Mouse (Mus musculus): Measurements from ENCODE around the gene Defb36. TPM values are rescaled to one million over a fixed set of nuclear protein-coding genes. Genes with fewer than 3 reads are reported as not detected.

Gene Defb36
- polyA plus RNA-seq, 2 experiments = not detected

GRCm38 (mm10) chr2:152633334-152633733 is 29.2 kb downstream of the Defb36 start:
- no peak overlapping the region for H3K4me2 ChIP-seq (ENCODE audit: low read depth)
- WGBS (ENCODE audit: insufficient replicate concordance) = 43% methylated on average over 17 of the region's 17 CpGs
- TF ChIP-seq CTCF (IDR thresholded peaks at IDR 0.05; ENCODE audit: low read depth) (no peak), EP300 (IDR thresholded peaks at IDR 0.05; ENCODE audit: low read depth) (no peak)
- H3K36me3 ChIP-seq (replicated peaks; ENCODE audit: control insufficient read depth, insufficient read depth, low read depth) = no peaks in the 10 kb centered on the region
- 0 out of 4 replicates have a peak, but pooled peaks cover 0 to 2% of the 10 kb centered on the region in 2 experiments for H3K4me1 ChIP-seq (replicated peaks; ENCODE audit: control insufficient read depth in 2 of 2, insufficient read depth in 2 of 2, low read length in 1 of 2)
- H3K4me3 ChIP-seq (ENCODE audit: insufficient read depth in 1 of 2, low read depth in 2 of 2, low read length in 2 of 2) = no peak overlapping the region
- ATAC-seq (ENCODE audit: insufficient read depth) = no peak
- no peak overlapping the region for H3K9ac ChIP-seq (replicated peaks)
- H3K27me3 ChIP-seq (ENCODE audit: control insufficient read depth, insufficient read depth, low read length) = peaks cover 4% of the 10 kb centered on the region
- DNase-seq (ENCODE audit: low read depth in 3 of 3, low spot score in 3 of 3) = no peak
- H3K27ac ChIP-seq = no peak overlapping the region
- H3K9me3 ChIP-seq (ENCODE audit: control insufficient read depth, low read length) = no peaks in the 10 kb centered on the region

DNA sequence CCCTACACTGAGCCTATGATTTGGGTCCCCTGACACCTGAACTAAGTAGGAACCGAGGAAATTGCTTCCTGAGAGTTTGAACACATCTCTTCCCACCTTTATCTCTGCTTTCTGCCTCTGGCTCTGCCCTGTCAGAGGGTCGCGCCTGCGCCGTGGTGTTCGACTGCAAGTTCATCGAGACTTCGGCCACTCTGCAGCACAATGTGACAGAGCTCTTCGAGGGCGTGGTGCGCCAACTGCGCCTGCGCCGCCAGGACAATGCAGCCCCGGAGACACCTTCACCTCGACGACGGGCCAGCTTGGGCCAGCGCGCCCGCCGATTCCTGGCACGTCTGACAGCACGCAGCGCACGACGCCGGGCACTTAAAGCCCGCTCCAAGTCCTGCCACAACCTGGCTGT is 30.2 kb downstream of the Defb36 start:
- no peak overlapping the region for H3K9ac ChIP-seq (replicated peaks)
- ATAC-seq (ENCODE audit: insufficient read depth) (no peak), DNase-seq (ENCODE audit: low read depth in 3 of 3, low spot score in 3 of 3) (no peak)
- H3K4me1 ChIP-seq (replicated peaks; ENCODE audit: control insufficient read depth in 2 of 2, insufficient read depth in 2 of 2, low read length in 1 of 2) = 0 out of 4 replicates have a peak, but pooled peaks cover 0 to 2% of the 10 kb centered on the region in 2 experiments
- 71% methylated on average over 29 of the region's 29 CpGs for WGBS (ENCODE audit: insufficient replicate concordance)
- no peaks in the 10 kb centered on the region; the same call in 1 of the 2 replicates for H3K27me3 ChIP-seq (ENCODE audit: control insufficient read depth, insufficient read depth, low read length)
- H3K4me3 ChIP-seq (ENCODE audit: insufficient read depth in 1 of 2, low read depth in 2 of 2, low read length in 2 of 2) = no peak overlapping the region
- H3K9me3 ChIP-seq (ENCODE audit: control insufficient read depth, low read length) = no peaks in the 10 kb centered on the region
- H3K27ac ChIP-seq = no peak overlapping the region
- H3K36me3 ChIP-seq (replicated peaks; ENCODE audit: control insufficient read depth, insufficient read depth, low read depth) = no peaks in the 10 kb centered on the region
- TF ChIP-seq EP300 (IDR thresholded peaks at IDR 0.05; ENCODE audit: low read depth) = no peak
- TF ChIP-seq CTCF (IDR thresholded peaks at IDR 0.05; ENCODE audit: low read depth) = no peak
- H3K4me2 ChIP-seq (ENCODE audit: low read depth) = no peak overlapping the region

DNA sequence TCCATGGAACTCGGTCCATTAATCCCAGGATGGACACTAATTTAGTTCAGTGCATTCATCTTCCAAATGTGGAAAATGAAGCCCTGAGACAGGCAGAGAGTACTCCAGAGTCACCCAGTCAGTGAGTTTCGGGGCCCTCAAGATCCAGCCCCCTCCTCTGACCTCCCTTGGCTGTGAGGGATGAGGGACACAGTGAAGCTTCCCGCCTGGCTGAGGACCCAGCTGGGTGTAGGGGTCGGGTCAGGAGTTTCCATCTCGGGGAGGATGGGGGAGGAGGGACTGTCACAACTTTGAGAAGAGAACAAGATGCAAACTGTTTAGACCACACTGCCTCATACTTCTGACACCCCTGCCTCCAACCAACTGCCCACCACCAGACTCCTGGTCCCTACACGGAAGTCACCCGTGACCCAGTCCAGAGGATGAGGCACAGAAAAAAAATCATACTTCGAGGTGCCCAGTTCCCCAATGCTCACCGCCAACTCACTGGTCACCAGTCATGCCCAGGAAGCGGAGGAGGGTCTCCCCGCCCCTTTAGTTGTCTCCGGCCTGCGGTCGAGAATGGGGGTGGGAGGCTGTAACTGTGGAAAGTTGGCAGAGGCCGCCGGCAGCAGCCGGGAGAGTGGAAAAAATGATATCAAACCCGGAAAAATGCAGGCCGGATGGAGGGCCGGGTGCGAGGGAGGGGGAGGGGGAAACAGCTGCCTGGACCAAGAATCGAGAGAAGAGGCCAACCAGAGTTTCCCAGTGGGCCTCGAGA is 32.3 kb downstream of the Defb36 start:
- TF ChIP-seq EP300 (IDR thresholded peaks at IDR 0.05; ENCODE audit: low read depth) = no peak
- TF ChIP-seq CTCF (IDR thresholded peaks at IDR 0.05; ENCODE audit: low read depth) = no peak
- H3K4me2 ChIP-seq (ENCODE audit: low read depth) = no peak overlapping the region
- DNase-seq (ENCODE audit: low read depth in 3 of 3, low spot score in 3 of 3) (no peak), ATAC-seq (ENCODE audit: insufficient read depth) (no peak)
- H3K4me1 ChIP-seq (replicated peaks; ENCODE audit: control insufficient read depth in 2 of 2, insufficient read depth in 2 of 2, low read length in 1 of 2) = 0 out of 4 replicates have a peak, but pooled peaks cover 0 to 2% of the 10 kb centered on the region in 2 experiments
- H3K27me3 ChIP-seq (ENCODE audit: control insufficient read depth, insufficient read depth, low read length) = no peaks in the 10 kb centered on the region
- H3K27ac ChIP-seq = no peak overlapping the region
- no peak overlapping the region for H3K4me3 ChIP-seq (ENCODE audit: insufficient read depth in 1 of 2, low read depth in 2 of 2, low read length in 2 of 2)
- 58% methylated on average over 23 of the region's 23 CpGs for WGBS (ENCODE audit: insufficient replicate concordance)
- no peaks in the 10 kb centered on the region for H3K9me3 ChIP-seq (ENCODE audit: control insufficient read depth, low read length)
- H3K9ac ChIP-seq (replicated peaks) = no peak overlapping the region
- no peaks in the 10 kb centered on the region for H3K36me3 ChIP-seq (replicated peaks; ENCODE audit: control insufficient read depth, insufficient read depth, low read depth)

- DNase-seq (ENCODE audit: low read depth in 3 of 3, low spot score in 3 of 3) = no peak
Measured at GRCm38 (mm10) chr2:152637006-152637322, 32.8 kb downstream of the Defb36 start.

DNA sequence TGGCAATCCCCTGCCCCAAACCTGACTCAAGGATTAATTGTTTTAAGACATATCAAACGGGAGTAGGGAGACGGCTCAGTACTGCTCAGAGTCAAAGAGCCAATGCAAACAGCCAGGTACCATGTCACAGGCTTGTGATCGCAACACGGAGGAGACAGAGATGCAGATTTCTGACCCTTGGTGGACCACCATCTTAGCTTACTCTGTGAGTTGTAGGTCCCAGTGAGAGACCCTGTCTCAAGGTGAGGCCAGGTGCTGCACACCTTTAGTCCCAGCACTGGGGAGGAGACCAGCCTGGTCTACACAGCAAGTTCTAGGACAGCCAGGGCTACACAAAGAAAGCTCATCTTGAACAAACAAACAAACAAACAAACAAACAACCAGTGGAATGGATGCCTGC is 33.3 kb downstream of the Defb36 start:
- no peak for DNase-seq (ENCODE audit: low read depth in 3 of 3, low spot score in 3 of 3)
- Histone ChIP-seq H3K4me1 (replicated peaks; ENCODE audit: control insufficient read depth in 2 of 2, insufficient read depth in 2 of 2, low read length in 1 of 2) (0 out of 4 replicates have a peak, but pooled peaks cover 0 to 2% of the 10 kb centered on the region in 2 experiments), H3K27ac (no peak overlapping the region)

More at GRCm38 (mm10) chr2:152637006-152637322, 32.8 kb downstream of the Defb36 start:
- H3K9ac ChIP-seq (replicated peaks) = no peak overlapping the region
- no peak overlapping the region for H3K4me3 ChIP-seq (ENCODE audit: insufficient read depth in 1 of 2, low read depth in 2 of 2, low read length in 2 of 2)
- no peaks in the 10 kb centered on the region for H3K9me3 ChIP-seq (ENCODE audit: control insufficient read depth, low read length)
- H3K36me3 ChIP-seq (replicated peaks; ENCODE audit: control insufficient read depth, insufficient read depth, low read depth) = no peaks in the 10 kb centered on the region
- no peak overlapping the region for H3K4me2 ChIP-seq (ENCODE audit: low read depth)
- TF ChIP-seq EP300 (IDR thresholded peaks at IDR 0.05; ENCODE audit: low read depth) = no peak
- TF ChIP-seq CTCF (IDR thresholded peaks at IDR 0.05; ENCODE audit: low read depth) = no peak
- no peak for ATAC-seq (ENCODE audit: insufficient read depth)
- WGBS (ENCODE audit: insufficient replicate concordance) = 58% methylated on average over 6 of the region's 6 CpGs
- H3K4me1 ChIP-seq (replicated peaks; ENCODE audit: control insufficient read depth in 2 of 2, insufficient read depth in 2 of 2, low read length in 1 of 2) = 0 out of 4 replicates have a peak, but pooled peaks cover 0 to 2% of the 10 kb centered on the region in 2 experiments
- no peak overlapping the region for H3K27ac ChIP-seq
- no peaks in the 10 kb centered on the region for H3K27me3 ChIP-seq (ENCODE audit: control insufficient read depth, insufficient read depth, low read length)

More for the DNA sequence above, 33.3 kb downstream of the Defb36 start:
- H3K4me3 ChIP-seq (ENCODE audit: insufficient read depth in 1 of 2, low read depth in 2 of 2, low read length in 2 of 2) = no peak overlapping the region
- WGBS (ENCODE audit: insufficient replicate concordance) = 73% methylated on average over 4 of the region's 4 CpGs
- no peak for ATAC-seq (ENCODE audit: insufficient read depth)
- H3K9ac ChIP-seq (replicated peaks) = no peak overlapping the region
- H3K4me2 ChIP-seq (ENCODE audit: low read depth) = no peak overlapping the region
- H3K36me3 ChIP-seq (replicated peaks; ENCODE audit: control insufficient read depth, insufficient read depth, low read depth) = no peaks in the 10 kb centered on the region
- no peak for TF ChIP-seq EP300 (IDR thresholded peaks at IDR 0.05; ENCODE audit: low read depth)
- no peak for TF ChIP-seq CTCF (IDR thresholded peaks at IDR 0.05; ENCODE audit: low read depth)
- no peaks in the 10 kb centered on the region for H3K27me3 ChIP-seq (ENCODE audit: control insufficient read depth, insufficient read depth, low read length)
- no peaks in the 10 kb centered on the region for H3K9me3 ChIP-seq (ENCODE audit: control insufficient read depth, low read length)
